Mouse (Mus musculus): ENCODE measurements around the gene Psmd3.
"Not testable (repeated sequence)": the region's sequence is repeated elsewhere in the genome, so short reads cannot be mapped to it uniquely, and the experiment has no call there.

Gene Psmd3

GRCm38 (mm10) chr11:98688009-98688408 lies 5.7 kb downstream of the Psmd3 start:
- no peak for DNase-seq (ENCODE audit: low read depth, low spot score)

GRCm38 (mm10) chr11:98693201-98693600 lies 10.8 kb downstream of the Psmd3 start:
- DNase-seq (ENCODE audit: low read depth, low spot score) = no peak

- DNase-seq (ENCODE audit: low read depth, low spot score) = no peak
Observed at GRCm38 (mm10) chr11:98693746-98694145, 11.4 kb downstream of the Psmd3 start.

- no peak for DNase-seq (ENCODE audit: low read depth, low spot score)
Observed at GRCm38 (mm10) chr11:98694301-98694700, 11.9 kb downstream of the Psmd3 start.

GRCm38 (mm10) chr11:98695408-98695807 lies 13.1 kb downstream of the Psmd3 start:
- no peak for DNase-seq (ENCODE audit: low read depth, low spot score)

- no peak for DNase-seq (ENCODE audit: low read depth, low spot score)
Observed at GRCm38 (mm10) chr11:98696454-98697216, 14.3 kb downstream of the Psmd3 start.

- no peak for DNase-seq (ENCODE audit: low read depth, low spot score)
Observed at GRCm38 (mm10) chr11:98697225-98697624, 14.9 kb downstream of the Psmd3 start.

- DNase-seq (ENCODE audit: low read depth, low spot score) = no peak
Observed at GRCm38 (mm10) chr11:98698849-98699640, 16.7 kb downstream of the Psmd3 start.

- DNase-seq (ENCODE audit: low read depth, low spot score) = no peak
Observed at GRCm38 (mm10) chr11:98699911-98700310, 17.6 kb downstream of the Psmd3 start.

- no peak for DNase-seq (ENCODE audit: low read depth, low spot score)
Observed at GRCm38 (mm10) chr11:98701213-98701670, 18.9 kb downstream of the Psmd3 start, which contains the start of gene Csf3. Gene Csf3, plus strand, starts transcription at chr11:98701263.

- DNase-seq (ENCODE audit: low read depth, low spot score) = no peak
Observed at GRCm38 (mm10) chr11:98702323-98702722, 20.0 kb downstream of the Psmd3 start.

- no peak for DNase-seq (ENCODE audit: low read depth, low spot score)
Observed at GRCm38 (mm10) chr11:98705021-98705420, 22.7 kb downstream of the Psmd3 start.

GRCm38 (mm10) chr11:98707401-98708281 lies 25.3 kb downstream of the Psmd3 start:
- DNase-seq (ENCODE audit: low read depth, low spot score) = no peak

- no peak for DNase-seq (ENCODE audit: low read depth, low spot score)
Observed at GRCm38 (mm10) chr11:98708282-98708956, 26.1 kb downstream of the Psmd3 start.

- DNase-seq (ENCODE audit: low read depth, low spot score) = no peak
Observed at GRCm38 (mm10) chr11:98709001-98709741, 26.8 kb downstream of the Psmd3 start.

GRCm38 (mm10) chr11:98710416-98711045 lies 28.2 kb downstream of the Psmd3 start:
- DNase-seq (ENCODE audit: low read depth, low spot score) = peak; percentile 65

GRCm38 (mm10) chr11:98711046-98711434 lies 28.7 kb downstream of the Psmd3 start:
- no peak for DNase-seq (ENCODE audit: low read depth, low spot score)

GRCm38 (mm10) chr11:98712009-98712408 lies 29.7 kb downstream of the Psmd3 start:
- DNase-seq (ENCODE audit: low read depth, low spot score) = not testable (repeated sequence)

GRCm38 (mm10) chr11:98713703-98714102 lies 31.3 kb downstream of the Psmd3 start:
- no peak for DNase-seq (ENCODE audit: low read depth, low spot score)

- no peak for DNase-seq (ENCODE audit: low read depth, low spot score)
Observed at GRCm38 (mm10) chr11:98715946-98716345, 33.6 kb downstream of the Psmd3 start.
